Comparison of ENCODE assay signal across 21 mouse cellular contexts in genomic region chr17:30912536-30912935, GRCm38 (mm10). TPM values are rescaled to one million over a fixed set of nuclear protein-coding genes. Genes with fewer than 3 reads are reported as not detected.
"Had no signal": no experiment of that assay in that cellular context is flagged by ENCODE, and none has a peak within 500 bp of the region (broad histone marks: within the 10 kb centered on the region; RNA-seq: fewer than 3 reads in every experiment).

No protein-coding gene starts in this region.

- H3K9me3 ChIP-seq: midbrain, embryonic 10.5 days; midbrain, embryonic 13.5 days; neural tube, embryonic 13.5 days; neural tube, embryonic 15.5 days had no signal

- H3K4me3 ChIP-seq: midbrain, embryonic 10.5 days; midbrain, embryonic 13.5 days; myocyte; neural tube, embryonic 13.5 days; neural tube, embryonic 15.5 days had no signal

- H3K27ac ChIP-seq: midbrain, embryonic 10.5 days; midbrain, embryonic 13.5 days; neural tube, embryonic 15.5 days had no signal

- ATAC-seq: midbrain, embryonic 13.5 days; midbrain, embryonic 16.5 days had no signal

- DNase-seq: lung, adult 18-20 months; lung, embryonic 14.5 days; lung, postnatal 10 days; lung, postnatal 4 days; retina, postnatal 1 day; right cerebral cortex, adult 18-20 months; right cerebral cortex, postnatal 25 days; right cerebral cortex, postnatal 4 days; spleen, adult 18-20 months; thymus, adult 18-20 months; thymus, postnatal 14 days; thymus, postnatal 36 days had no signal

- H3K9ac ChIP-seq: lung, embryonic 14.5 days; midbrain, embryonic 13.5 days; neural tube, embryonic 13.5 days; neural tube, embryonic 15.5 days had no signal

- H3K36me3 ChIP-seq: midbrain, embryonic 10.5 days; midbrain, embryonic 13.5 days; neural tube, embryonic 13.5 days; neural tube, embryonic 15.5 days had no signal

- H3K4me1 ChIP-seq: midbrain, embryonic 10.5 days had no signal

- H3K4me2 ChIP-seq: lung, embryonic 14.5 days; midbrain, embryonic 13.5 days had no signal

- H3K27me3 ChIP-seq: midbrain, embryonic 13.5 days had no signal

RNA-seq across cellular contexts. Expression of gene Glp1r, which starts 10.9 kb away (rescaled TPM):
- polyA plus RNA-seq: midbrain, embryonic 10.5 days had no signal

RNA-seq across cellular contexts. Expression of gene Umodl1, which starts 41.9 kb away (rescaled TPM):
- polyA plus RNA-seq: lung, embryonic 14.5 days; myocyte; neural tube, embryonic 11.5 days; neural tube, embryonic 13.5 days; stomach, embryonic 14.5 days; stomach, embryonic 16.5 days had no signal
